Mouse (Mus musculus) bone marrow, adult 2 months (tissue): ENCODE results near the gene Faap24. TPM values are rescaled to one million over a fixed set of nuclear protein-coding genes. Genes with fewer than 3 reads are reported as not detected.

ENCODE experiments used
- H3K27ac ChIP-seq: fragments of 200-500 bp; 2 replicates; pipeline ENCODE4 v1.5.1; 2012; ENCODE audit warnings: low read depth, mild to moderate bottlenecking, control low read depth, inconsistent platforms, low read length; ENCODE audit not compliant: control insufficient read depth, poor library complexity, insufficient read depth
- H3K4me1 ChIP-seq: fragments of 200-500 bp; 2 replicates; pipeline ENCODE4 v1.6.1; 2011; ENCODE audit warnings: low read length; ENCODE audit not compliant: control insufficient read depth, insufficient read depth
- H3K4me3 ChIP-seq: fragments of 200-500 bp; replicated peaks from 2 replicates; pipeline ENCODE3; 2011; ENCODE audit warnings: mild to moderate bottlenecking, low read depth, low read length, control low read depth; ENCODE audit not compliant: control insufficient read depth
- CTCF ChIP-seq: fragments of 200-500 bp; IDR thresholded peaks from 2 replicates; pipeline ENCODE4 v1.5.1; 2011; ENCODE audit warnings: low read length, control low read depth; ENCODE audit not compliant: control insufficient read depth, insufficient read depth
- POLR2A ChIP-seq: fragments of 200-500 bp; IDR thresholded peaks from 2 replicates; pipeline ENCODE4 v1.6.1; 2011; ENCODE audit warnings: low read depth, mild to moderate bottlenecking, control low read depth, low read length, borderline replicate concordance; ENCODE audit not compliant: control insufficient read depth
- WGBS: fragments of 180-500 bp; shearing (Covaris S2); methylation state at CpG from one replicate; pipeline ENCODE4 v1.1.7; 2018; 5-methylcytosine and 5-hydroxymethylcytosine counted together
- polyA plus RNA-seq: library from polyadenylated mRNA; stranded (reverse); fragments of >200 nt; gene quantifications from 2 replicates; pipeline ENCODE4 v1.2.4, GENCODE M21; 2011; ENCODE audit warnings: low replicate concordance; ENCODE audit not compliant: missing spikeins, insufficient read depth, insufficient read length

Faap24 gene
- polyA plus RNA-seq, 1 experiment, result 7.3 TPM

DNA sequence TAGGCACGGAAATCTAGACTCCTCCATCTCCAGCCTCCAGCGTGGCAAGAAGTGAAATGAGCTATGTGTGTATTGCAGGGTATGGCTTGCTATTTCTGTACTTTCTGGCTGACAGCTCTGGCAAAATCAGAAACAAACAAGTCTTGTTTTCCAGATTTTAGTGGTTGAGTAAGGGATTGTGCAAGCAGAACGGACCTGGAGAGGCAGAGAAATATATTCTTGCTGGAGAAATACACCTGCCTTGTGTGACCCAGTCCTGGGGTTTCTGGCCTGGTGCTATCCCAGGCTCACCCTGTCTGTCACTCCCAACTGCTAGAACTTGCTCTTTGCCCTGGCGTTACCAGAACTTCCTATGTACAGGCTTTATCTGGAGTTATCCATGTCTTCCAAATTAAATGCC lies 54.1 kb downstream of the Faap24 start:
- 64% methylated on average over 4 of the region's 4 CpGs for WGBS
- no peaks in the 10 kb centered on the region for H3K4me1 ChIP-seq
- no peak for TF ChIP-seq CTCF
- no peak for TF ChIP-seq POLR2A
- no peak overlapping the region for H3K4me3 ChIP-seq
- no peak overlapping the region for H3K27ac ChIP-seq

Other genes starting within 250 kb of the Faap24 start
- 1.5 TPM in 1 of 2 replicates, not detected in the other for gene Slc7a10, start 210.5 kb downstream of the Faap24 start, polyA plus RNA-seq
- not detected in 2 replicates for gene Lrp3, start 181.3 kb downstream of the Faap24 start, polyA plus RNA-seq
- gene Gpatch1, start 78.4 kb downstream of the Faap24 start, polyA plus RNA-seq, result 1.9 and 7.1 TPM in 2 replicates
- gene Rhpn2, start 62.7 kb downstream of the Faap24 start, polyA plus RNA-seq, result 2.0 TPM in 1 of 2 replicates, not detected in the other
- gene Cep89, start 199 bp upstream of the Faap24 start, polyA plus RNA-seq, result 39.2 and 54.7 TPM in 2 replicates
- gene Slc7a9, start 52.0 kb upstream of the Faap24 start, polyA plus RNA-seq, result not detected in 2 replicates
- gene Tdrd12, start 140.9 kb upstream of the Faap24 start, polyA plus RNA-seq, result 2.3 TPM in 1 of 2 replicates, not detected in the other
- 29.6 and 39.4 TPM in 2 replicates for gene Nudt19, start 159.5 kb upstream of the Faap24 start, polyA plus RNA-seq
- gene Rgs9bp, start 188.7 kb upstream of the Faap24 start, polyA plus RNA-seq, result 0.29 and 0.45 TPM in 2 replicates
- gene Ankrd27, start 189.4 kb upstream of the Faap24 start, polyA plus RNA-seq, result 12.8 and 20.7 TPM in 2 replicates